Mouse (Mus musculus): ENCODE measurements at regions not wholly inside any gene's neighbourhood (a gene's known extent, or its start where the extent isn't known, plus 50 kb on each side); places are given as distances from the start of the nearest gene placed in this dataset.

DNA sequence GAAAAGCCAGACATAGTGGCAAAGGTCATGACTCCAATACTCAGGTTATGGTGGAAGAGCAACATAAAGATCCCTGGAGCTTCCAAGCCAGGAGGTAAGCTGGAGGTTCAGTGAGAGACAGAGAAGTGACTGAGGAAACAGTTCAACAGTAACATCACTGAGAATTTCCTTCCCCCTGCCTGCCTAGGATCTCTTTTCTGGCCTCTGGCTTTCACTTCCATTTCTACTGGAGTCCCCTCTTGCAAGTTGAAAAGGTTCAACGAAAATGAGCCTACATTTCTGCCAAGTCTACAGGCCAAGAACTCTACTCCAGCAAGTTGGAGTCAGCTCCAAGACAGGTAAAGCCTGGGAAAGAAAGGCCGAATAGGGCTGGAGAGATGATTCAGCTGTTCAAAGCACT, 293.0 kb downstream of the Epha4 start:
- DNase-seq = no peak

- no peak for DNase-seq
Observed at GRCm38 (mm10) chr1:77226546-77226945, 288.3 kb downstream of the Epha4 start.

DNA sequence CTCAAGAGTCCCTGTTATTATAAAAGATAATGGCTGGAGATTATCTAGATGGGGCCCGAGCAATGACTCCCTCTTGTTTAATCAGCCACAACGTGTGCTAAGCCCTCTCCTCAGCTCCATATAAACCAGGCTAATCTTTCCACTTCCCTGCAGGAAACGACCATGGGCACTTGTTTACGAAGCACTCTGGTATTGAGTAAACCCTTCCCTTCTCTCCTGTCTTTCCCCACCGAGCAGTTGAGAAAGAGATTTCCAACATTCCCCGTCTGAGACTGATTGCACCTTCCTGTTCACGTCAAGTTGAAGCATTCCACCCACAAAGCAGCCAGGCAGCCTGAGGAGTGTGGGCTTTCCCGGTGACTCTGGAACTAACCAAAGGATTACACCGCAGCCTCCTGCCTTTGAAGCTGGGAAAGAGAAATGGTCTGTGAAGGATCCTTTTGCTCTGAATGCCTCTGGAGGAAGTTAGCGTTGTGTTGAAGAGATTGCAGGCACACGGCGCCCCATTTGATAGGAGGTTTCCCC, 287.8 kb downstream of the Epha4 start:
- DNase-seq = no peak

- DNase-seq = no peak
Observed at GRCm38 (mm10) chr1:77227800-77228199, 287.1 kb downstream of the Epha4 start.

- DNase-seq = no peak
Observed at GRCm38 (mm10) chr1:77229561-77229960, 285.3 kb downstream of the Epha4 start.

GRCm38 (mm10) chr1:77233010-77233409, 281.9 kb downstream of the Epha4 start:
- DNase-seq = no peak

GRCm38 (mm10) chr1:77244642-77245041, 270.2 kb downstream of the Epha4 start:
- no peak for DNase-seq

- no peak for DNase-seq
Observed at GRCm38 (mm10) chr1:77246047-77246446, 268.8 kb downstream of the Epha4 start.

- no peak for DNase-seq
Observed at GRCm38 (mm10) chr1:77254276-77254675, 260.6 kb downstream of the Epha4 start.

GRCm38 (mm10) chr1:77256115-77256842, 258.6 kb downstream of the Epha4 start:
- no peak for DNase-seq

DNA sequence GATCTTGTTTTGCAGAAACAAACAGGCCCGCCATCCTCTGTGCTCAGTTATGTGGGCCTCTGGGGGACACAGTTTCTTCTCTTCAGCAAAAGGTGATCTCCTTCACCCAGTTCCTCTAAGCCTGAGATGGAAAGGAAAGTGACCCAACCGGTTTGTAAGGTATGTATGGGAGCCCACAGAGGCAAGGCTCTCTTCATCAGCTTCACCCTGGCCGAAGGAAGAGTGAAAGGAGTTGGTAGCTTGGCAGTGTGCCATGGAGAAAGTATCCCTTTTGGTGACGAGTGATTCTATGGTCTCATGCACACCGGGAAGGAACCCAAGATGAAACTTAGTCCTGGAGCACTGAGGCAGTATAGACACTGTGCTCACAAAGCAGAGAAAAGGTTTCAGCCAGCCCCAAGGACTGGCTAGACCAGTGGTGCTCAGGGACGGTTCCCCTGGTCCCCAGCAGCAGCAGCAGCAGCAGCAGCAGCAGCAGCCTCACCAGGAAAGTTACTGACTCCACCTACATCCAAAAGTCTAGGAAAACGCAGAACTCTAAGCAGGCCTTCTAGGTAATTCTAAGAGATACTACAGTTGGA, 256.1 kb downstream of the Epha4 start:
- no peak for DNase-seq

GRCm38 (mm10) chr1:77259789-77260188, 255.1 kb downstream of the Epha4 start:
- DNase-seq = no peak

- no peak for DNase-seq
Observed at GRCm38 (mm10) chr1:77261678-77262077, 253.2 kb downstream of the Epha4 start.

GRCm38 (mm10) chr1:77265677-77266076, 249.2 kb downstream of the Epha4 start:
- DNase-seq = no peak

- no peak for DNase-seq
Observed at GRCm38 (mm10) chr1:77267311-77268003, 247.4 kb downstream of the Epha4 start.

GRCm38 (mm10) chr1:77275297-77275696, 239.6 kb downstream of the Epha4 start:
- DNase-seq = no peak

GRCm38 (mm10) chr1:77279566-77279965, 235.3 kb downstream of the Epha4 start:
- DNase-seq = no peak

- DNase-seq = no peak
Observed at GRCm38 (mm10) chr1:77280373-77281038, 234.4 kb downstream of the Epha4 start.

DNA sequence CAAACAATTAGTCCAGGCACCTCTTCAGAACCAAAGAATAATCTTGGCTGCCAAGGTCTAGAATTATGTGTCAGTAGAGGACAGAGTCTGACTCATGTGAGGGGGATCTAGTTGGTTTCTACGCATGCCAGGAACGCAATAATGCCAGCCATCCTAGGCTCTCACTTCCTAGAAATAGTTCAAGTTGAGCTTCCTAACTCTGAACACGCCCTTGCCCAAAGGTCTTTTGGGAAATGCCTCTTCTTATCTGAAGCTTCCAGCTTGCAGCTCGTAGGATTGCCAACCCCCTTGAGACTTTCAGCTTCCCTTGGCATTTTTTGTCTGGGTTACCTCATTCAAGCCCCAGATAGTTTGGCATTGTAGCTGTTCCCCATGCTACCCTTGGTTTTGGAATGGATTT, 233.1 kb downstream of the Epha4 start:
- no peak for DNase-seq

- DNase-seq = no peak
Observed at GRCm38 (mm10) chr1:77298713-77299132, 216.2 kb downstream of the Epha4 start.

DNA sequence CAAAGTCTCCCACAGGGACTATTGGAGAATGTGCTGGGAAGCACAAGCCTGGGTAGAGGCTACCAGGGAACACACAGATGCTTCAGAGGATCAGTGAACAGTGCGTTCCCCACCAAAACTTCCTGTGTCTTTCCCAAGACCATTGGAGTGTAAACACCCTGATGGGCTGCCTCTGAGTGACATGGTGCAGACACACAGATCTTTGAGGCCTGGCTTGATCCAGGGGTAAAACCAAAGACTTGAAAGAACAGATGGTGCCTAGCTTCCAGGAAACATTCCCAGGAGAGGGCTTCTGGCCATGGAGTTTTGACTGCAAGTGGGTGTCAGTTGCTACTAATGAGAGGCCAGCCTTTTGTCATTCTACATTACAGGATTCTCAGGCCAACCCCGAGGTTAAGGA, 214.1 kb downstream of the Epha4 start:
- no peak for DNase-seq

DNA sequence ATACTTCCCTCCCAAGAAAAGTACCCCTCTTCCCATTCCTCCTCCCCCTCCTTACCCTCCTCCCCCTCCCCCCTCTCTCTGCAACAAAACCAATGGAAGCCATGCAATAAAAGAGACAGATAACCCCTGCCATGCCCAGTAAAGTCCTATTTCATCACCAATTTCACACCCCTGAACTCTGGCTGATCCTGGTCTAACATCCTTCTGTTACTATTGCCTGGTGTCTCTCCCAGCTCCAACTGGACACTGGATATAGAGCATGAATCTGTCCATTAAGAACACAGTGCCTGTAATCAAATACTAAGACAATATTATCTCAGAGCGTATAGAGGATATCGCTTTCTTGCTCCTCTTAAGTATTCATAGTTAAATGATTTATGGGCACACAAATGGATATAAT, 210.1 kb downstream of the Epha4 start:
- DNase-seq = no peak

GRCm38 (mm10) chr1:77307745-77308144, 207.1 kb downstream of the Epha4 start:
- DNase-seq = no peak

Measured in cerebellum, adult 11 months (tissue).